Mouse (Mus musculus): Measurements from ENCODE around the gene Tom1l2. TPM values are rescaled to one million over a fixed set of nuclear protein-coding genes. Genes with fewer than 3 reads are reported as not detected.

The Tom1l2 gene
- total and polyA plus RNA-seq, 3 experiments, result 4.8 to 10.4 (median 10.4) TPM

DNA sequence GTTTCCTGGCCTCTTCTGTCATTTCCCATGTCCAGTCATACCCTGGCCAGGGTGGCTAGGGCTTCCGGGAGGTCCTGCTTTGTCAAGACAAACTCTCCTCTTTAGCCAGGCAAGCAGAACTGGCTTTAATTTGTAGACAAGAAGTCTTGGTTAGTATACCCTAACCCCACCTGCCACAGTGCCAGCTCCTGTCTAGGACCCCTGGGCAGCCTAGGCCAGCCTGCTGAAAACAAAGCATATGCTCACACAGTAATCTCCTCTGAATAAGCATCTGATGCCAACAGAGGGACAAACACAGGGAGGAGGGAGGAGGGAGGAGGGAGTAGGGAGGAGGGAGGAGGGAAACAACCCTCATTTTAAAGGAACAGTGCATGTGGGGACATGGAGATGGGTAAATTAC lies 88.1 kb downstream of the Tom1l2 start:
- no peak for TF ChIP-seq KAT2A (IDR thresholded peaks at IDR 0.05; ENCODE audit: insufficient replicate concordance, low read length)
- no peak for TF ChIP-seq CHD2 (IDR thresholded peaks at IDR 0.05; ENCODE audit: low read length)
- no peak for TF ChIP-seq PAX5 (IDR thresholded peaks at IDR 0.05; ENCODE audit: low read length)
- TF ChIP-seq ZC3H11A (IDR thresholded peaks at IDR 0.05; ENCODE audit: low read depth, low read length), result no peak
- no peak for DNase-seq (ENCODE audit: extremely low read depth)
- H3K36me3 ChIP-seq (replicated peaks in 1 of 2; ENCODE audit: control insufficient read depth in 1 of 2, insufficient read depth in 1 of 2, low read length in 1 of 2), result peaks cover 3 to 39% of the 10 kb centered on the region in 2 experiments
- H3K9me3 ChIP-seq (replicated peaks; ENCODE audit: low read length), result no peaks in the 10 kb centered on the region
- H3K27me3 ChIP-seq (replicated peaks), result no peaks in the 10 kb centered on the region
- dilution Hi-C loops (cut with MboI; ENCODE audit: extremely low pct_ligation_motif_present, extremely low pct_unique_long_range_greater_than_20kb, low sequenced_read_pairs), result no loop called here
- H3K9ac ChIP-seq (ENCODE audit: insufficient read depth, low read depth), result no peak overlapping the region
- H3K4me3 ChIP-seq (replicated peaks in 1 of 3; ENCODE audit: low read depth in 2 of 3, low read length in 2 of 3, poor library complexity in 1 of 3), result no peak overlapping the region
- no peak overlapping the region for H3K4me2 ChIP-seq (ENCODE audit: insufficient read depth, low read depth, poor library complexity, severe bottlenecking)
- no peak overlapping the region for H3K27ac ChIP-seq (ENCODE audit: insufficient read depth, low read depth)
- no peaks in the 10 kb centered on the region for H3K79me2 ChIP-seq (replicated peaks; ENCODE audit: control insufficient read depth, extremely low read depth, insufficient read depth, poor library complexity, severe bottlenecking)
- in situ Hi-C loops (cut with MboI; ENCODE audit: low pct_ligation_motif_present, low pct_unique_long_range_greater_than_20kb, low sequenced_read_pairs), result no loop called here
- no peaks in the 10 kb centered on the region for H3K4me1 ChIP-seq (ENCODE audit: control insufficient read depth in 1 of 2, insufficient read depth in 2 of 2)

DNA sequence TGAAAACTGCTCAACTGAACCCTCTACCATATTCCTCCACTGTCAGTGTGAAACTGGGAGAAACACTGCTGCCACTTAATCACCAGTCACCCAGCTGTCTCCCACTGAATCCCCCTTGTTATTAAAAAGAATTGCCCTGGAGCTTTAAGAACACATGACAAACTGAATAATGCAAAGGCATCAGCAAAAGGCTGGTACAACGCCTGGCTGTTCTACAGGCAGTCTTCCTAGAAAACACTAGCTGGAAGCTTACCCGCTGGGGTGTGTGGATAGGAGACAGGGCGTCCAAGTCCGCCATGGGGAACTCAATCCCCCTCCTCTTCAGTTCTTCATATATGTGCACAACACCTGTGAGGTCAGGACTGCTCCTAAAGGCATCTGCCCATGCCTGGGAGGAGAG lies 90.3 kb downstream of the Tom1l2 start:
- Histone ChIP-seq H3K27ac (ENCODE audit: insufficient read depth, low read depth) (no peak overlapping the region), H3K4me2 (ENCODE audit: insufficient read depth, low read depth, poor library complexity, severe bottlenecking) (no peak overlapping the region), H3K36me3 (replicated peaks in 1 of 2; ENCODE audit: control insufficient read depth in 1 of 2, insufficient read depth in 1 of 2, low read length in 1 of 2) (peaks cover 12 to 45% of the 10 kb centered on the region in 2 experiments), H3K79me2 (replicated peaks; ENCODE audit: control insufficient read depth, extremely low read depth, insufficient read depth, poor library complexity, severe bottlenecking) (no peaks in the 10 kb centered on the region), H3K9me3 (replicated peaks; ENCODE audit: low read length) (no peaks in the 10 kb centered on the region), H3K27me3 (replicated peaks) (no peaks in the 10 kb centered on the region), H3K9ac (ENCODE audit: insufficient read depth, low read depth) (no peak overlapping the region), H3K4me1 (ENCODE audit: control insufficient read depth in 1 of 2, insufficient read depth in 2 of 2) (no peaks in the 10 kb centered on the region), H3K4me3 (replicated peaks in 1 of 3; ENCODE audit: low read depth in 2 of 3, low read length in 2 of 3, poor library complexity in 1 of 3) (no peak overlapping the region)
- in situ Hi-C loops (cut with MboI; ENCODE audit: low pct_ligation_motif_present, low pct_unique_long_range_greater_than_20kb, low sequenced_read_pairs) (no loop called here), dilution Hi-C loops (cut with MboI; ENCODE audit: extremely low pct_ligation_motif_present, extremely low pct_unique_long_range_greater_than_20kb, low sequenced_read_pairs) (no loop called here)
- no peak for DNase-seq (ENCODE audit: extremely low read depth)
- no peak for TF ChIP-seq CHD2 (IDR thresholded peaks at IDR 0.05; ENCODE audit: low read length)
- no peak for TF ChIP-seq USF2 (conservative IDR thresholded peaks at IDR 0.05; ENCODE audit: low read depth, low read length)
- TF ChIP-seq USF1 (IDR thresholded peaks at IDR 0.05; ENCODE audit: low read depth, low read length), result no peak
- no peak for TF ChIP-seq SMC3 (IDR thresholded peaks at IDR 0.05; ENCODE audit: low read depth, low read length)
- TF ChIP-seq JUND (conservative IDR thresholded peaks at IDR 0.05; ENCODE audit: low read depth, low read length), result no peak
- no peak for TF ChIP-seq NRF1 (IDR thresholded peaks at IDR 0.05; ENCODE audit: low read depth, low read length)
- TF ChIP-seq IRF4 (IDR thresholded peaks at IDR 0.05; ENCODE audit: low read depth, low read length), result no peak
- TF ChIP-seq MAX (IDR thresholded peaks at IDR 0.05; ENCODE audit: low read length), result no peak
- TF ChIP-seq ZMIZ1 (IDR thresholded peaks at IDR 0.05; ENCODE audit: low read depth, low read length), result no peak
- TF ChIP-seq MXI1 (IDR thresholded peaks at IDR 0.05; ENCODE audit: low read depth, low read length), result no peak
- no peak for TF ChIP-seq ELF1 (IDR thresholded peaks at IDR 0.05; ENCODE audit: low read depth, low read length)
- TF ChIP-seq PAX5 (IDR thresholded peaks at IDR 0.05; ENCODE audit: low read length), result no peak
- TF ChIP-seq KAT2A (IDR thresholded peaks at IDR 0.05; ENCODE audit: insufficient replicate concordance, low read length), result no peak
- no peak for TF ChIP-seq E2F4 (IDR thresholded peaks at IDR 0.05; ENCODE audit: insufficient replicate concordance, low read depth, low read length)
- TF ChIP-seq MEF2A (IDR thresholded peaks at IDR 0.05; ENCODE audit: borderline replicate concordance, low read depth, low read length), result no peak
